Mouse (Mus musculus): ENCODE data around the gene Dvl2. TPM values are rescaled to one million over a fixed set of nuclear protein-coding genes. Genes with fewer than 3 reads are reported as not detected.

Gene Dvl2
- polyA plus RNA-seq, 1 experiment = 0.48 TPM

GRCm38 (mm10) chr11:69980196-69981140 is 19.9 kb upstream of the Dvl2 start:
- peaks cover 61% of the 10 kb centered on the region for H3K36me3 ChIP-seq (ENCODE audit: control insufficient read depth)

GRCm38 (mm10) chr11:69981141-69981762 is 19.1 kb upstream of the Dvl2 start, which contains the start of gene Ctdnep1:
Gene Ctdnep1 (plus strand): TSS chr11:69981156.
- no peak for TF ChIP-seq TAL1 (IDR thresholded peaks at IDR 0.05; ENCODE audit: low read length)
- TF ChIP-seq GATA1 (IDR thresholded peaks at IDR 0.05; ENCODE audit: low read length) = no peak
- Histone ChIP-seq H3K9me3 (ENCODE audit: control insufficient read depth, low read length) (no peaks in the 10 kb centered on the region), H3K36me3 (ENCODE audit: control insufficient read depth) (peaks cover 59% of the 10 kb centered on the region), H3K4me3 (replicated peaks) (peak within 1 kb of the TSS; percentile 94), H3K27me3 (ENCODE audit: control insufficient read depth) (no peaks in the 10 kb centered on the region), H3K4me1 (ENCODE audit: control insufficient read depth) (peaks cover 53% of the 10 kb centered on the region)

More at GRCm38 (mm10) chr11:69980196-69981140, 19.9 kb upstream of the Dvl2 start:
- peak overlapping the region; percentile 94 for H3K4me3 ChIP-seq (replicated peaks)
- no peaks in the 10 kb centered on the region for H3K27me3 ChIP-seq (ENCODE audit: control insufficient read depth)
- TF ChIP-seq GATA1 (IDR thresholded peaks at IDR 0.05; ENCODE audit: low read length) = no peak
- no peak for TF ChIP-seq TAL1 (IDR thresholded peaks at IDR 0.05; ENCODE audit: low read length)
- peaks cover 52% of the 10 kb centered on the region for H3K4me1 ChIP-seq (ENCODE audit: control insufficient read depth)
- no peaks in the 10 kb centered on the region for H3K9me3 ChIP-seq (ENCODE audit: control insufficient read depth, low read length)

DNA sequence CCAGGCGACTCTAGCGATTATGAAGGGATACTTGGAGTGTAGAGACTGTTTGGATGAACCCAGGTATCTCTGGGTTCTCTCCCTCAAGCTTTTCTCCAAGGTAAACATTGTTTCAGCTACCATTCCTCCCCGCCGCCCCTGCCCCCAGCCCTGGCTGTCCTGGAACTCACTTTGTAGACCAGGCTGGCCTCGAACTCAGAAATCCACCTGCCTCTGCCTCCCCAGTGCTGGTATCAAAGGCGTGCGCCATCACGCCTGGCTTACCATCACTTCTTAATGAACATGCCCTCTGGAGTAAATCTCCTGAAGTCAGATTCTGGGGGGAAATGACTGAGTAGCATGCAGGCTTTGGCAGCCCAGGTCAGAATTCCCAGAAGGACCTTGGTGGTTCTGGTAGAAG is 18.2 kb upstream of the Dvl2 start, which contains the start of gene Elp5:
TSS of gene Elp5 (minus strand) at position 293 of the 400 bp plus-strand sequence.
- no peaks in the 10 kb centered on the region for H3K9me3 ChIP-seq (ENCODE audit: control insufficient read depth, low read length)
- no peaks in the 10 kb centered on the region for H3K27me3 ChIP-seq (ENCODE audit: control insufficient read depth)
- H3K4me1 ChIP-seq (ENCODE audit: control insufficient read depth) = peaks cover 54% of the 10 kb centered on the region
- no peak for TF ChIP-seq GATA1 (IDR thresholded peaks at IDR 0.05; ENCODE audit: low read length)
- TF ChIP-seq TAL1 (IDR thresholded peaks at IDR 0.05; ENCODE audit: low read length) = no peak
- H3K36me3 ChIP-seq (ENCODE audit: control insufficient read depth) = peaks cover 60% of the 10 kb centered on the region
- H3K4me3 ChIP-seq (replicated peaks) = peak within 1 kb of the TSS; percentile 94

DNA sequence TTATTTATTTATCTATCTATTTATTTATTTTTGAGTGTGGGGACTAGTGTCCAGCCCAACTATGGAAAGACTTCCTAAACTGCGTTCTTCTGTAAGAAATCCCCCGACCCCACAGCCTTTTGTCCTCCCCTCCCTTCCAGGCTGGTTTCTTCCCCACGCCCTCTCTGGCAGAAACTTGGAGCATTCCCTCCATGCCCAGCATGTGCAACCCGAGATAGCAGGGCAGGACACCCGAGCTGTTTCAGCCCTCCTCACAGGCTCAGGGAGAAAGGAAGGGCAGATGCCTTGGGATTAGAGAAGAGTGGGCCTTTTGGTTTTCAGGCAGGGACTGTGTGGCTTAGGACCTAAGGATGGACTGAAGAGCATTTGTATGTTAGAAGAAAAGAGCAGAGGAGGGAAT is 17.5 kb upstream of the Dvl2 start:
- Histone ChIP-seq H3K27me3 (ENCODE audit: control insufficient read depth) (no peaks in the 10 kb centered on the region), H3K4me1 (ENCODE audit: control insufficient read depth) (peaks cover 54% of the 10 kb centered on the region), H3K4me3 (replicated peaks) (peak overlapping the region; percentile 21), H3K9me3 (ENCODE audit: control insufficient read depth, low read length) (no peaks in the 10 kb centered on the region), H3K36me3 (ENCODE audit: control insufficient read depth) (peaks cover 62% of the 10 kb centered on the region)
- TF ChIP-seq GATA1 (IDR thresholded peaks at IDR 0.05; ENCODE audit: low read length) (no peak), TAL1 (IDR thresholded peaks at IDR 0.05; ENCODE audit: low read length) (no peak)

DNA sequence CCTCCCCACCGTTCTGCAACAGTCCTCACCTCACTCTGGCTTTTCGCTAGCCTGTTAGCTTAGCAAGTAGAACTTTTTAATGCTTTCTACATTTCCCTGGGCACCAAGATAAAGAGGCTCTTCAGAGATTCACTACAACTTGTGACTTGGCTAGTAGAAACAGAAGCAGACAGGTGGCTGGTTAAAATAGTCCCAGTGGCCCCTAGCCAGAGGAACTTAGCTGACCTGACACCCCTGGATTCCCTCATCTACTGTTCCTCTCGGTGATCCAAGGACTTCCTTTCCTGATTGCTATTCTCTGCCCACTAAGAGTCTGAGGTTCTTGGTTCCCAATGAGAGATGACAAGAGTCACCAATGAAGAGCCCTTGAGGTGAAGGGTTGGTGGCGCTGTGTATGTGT is 17.0 kb upstream of the Dvl2 start:
- Histone ChIP-seq H3K27me3 (ENCODE audit: control insufficient read depth) (no peaks in the 10 kb centered on the region), H3K4me3 (replicated peaks) (peak overlapping the region; percentile 21), H3K36me3 (ENCODE audit: control insufficient read depth) (peaks cover 62% of the 10 kb centered on the region), H3K4me1 (ENCODE audit: control insufficient read depth) (peaks cover 54% of the 10 kb centered on the region), H3K9me3 (ENCODE audit: control insufficient read depth, low read length) (no peaks in the 10 kb centered on the region)
- TF ChIP-seq GATA1 (IDR thresholded peaks at IDR 0.05; ENCODE audit: low read length) = no peak
- no peak for TF ChIP-seq TAL1 (IDR thresholded peaks at IDR 0.05; ENCODE audit: low read length)

- H3K4me1 ChIP-seq (ENCODE audit: control insufficient read depth) = peaks cover 45% of the 10 kb centered on the region
- H3K4me3 ChIP-seq (replicated peaks) = no peak overlapping the region
- peaks cover 68% of the 10 kb centered on the region for H3K36me3 ChIP-seq (ENCODE audit: control insufficient read depth)
- no peaks in the 10 kb centered on the region for H3K27me3 ChIP-seq (ENCODE audit: control insufficient read depth)
- H3K9me3 ChIP-seq (ENCODE audit: control insufficient read depth, low read length) = no peaks in the 10 kb centered on the region
- TF ChIP-seq TAL1 (IDR thresholded peaks at IDR 0.05; ENCODE audit: low read length) = no peak
- no peak for TF ChIP-seq GATA1 (IDR thresholded peaks at IDR 0.05; ENCODE audit: low read length)
Observed at GRCm38 (mm10) chr11:69984431-69984830, 16.0 kb upstream of the Dvl2 start.

DNA sequence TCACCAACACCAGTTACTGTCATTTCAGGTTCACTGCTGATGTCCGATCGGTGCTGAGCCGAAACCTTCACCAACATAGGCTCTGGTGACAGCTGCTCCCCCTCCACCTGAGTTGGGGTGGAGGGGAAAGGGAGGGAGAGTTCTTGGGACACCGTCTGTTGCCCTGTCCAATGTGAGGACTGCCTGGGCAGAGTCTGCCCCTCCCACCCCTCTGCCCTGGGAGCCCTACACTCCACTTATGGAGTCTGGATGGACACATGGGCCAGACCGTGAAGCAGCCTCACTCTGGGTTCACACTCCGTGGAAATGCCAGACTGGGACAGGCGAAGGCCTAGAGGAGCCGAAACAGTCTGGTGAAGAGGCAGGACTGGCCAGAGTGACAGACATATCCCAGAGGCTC is 10.4 kb upstream of the Dvl2 start:
- H3K36me3 ChIP-seq (ENCODE audit: control insufficient read depth) = peaks cover 77% of the 10 kb centered on the region
- no peaks in the 10 kb centered on the region for H3K9me3 ChIP-seq (ENCODE audit: control insufficient read depth, low read length)
- no peak overlapping the region for H3K4me3 ChIP-seq (replicated peaks)
- TF ChIP-seq TAL1 (IDR thresholded peaks at IDR 0.05; ENCODE audit: low read length) (no peak), GATA1 (IDR thresholded peaks at IDR 0.05; ENCODE audit: low read length) (no peak)
- H3K4me1 ChIP-seq (ENCODE audit: control insufficient read depth) = peaks cover 40% of the 10 kb centered on the region
- H3K27me3 ChIP-seq (ENCODE audit: control insufficient read depth) = no peaks in the 10 kb centered on the region

- peaks cover 71% of the 10 kb centered on the region for H3K36me3 ChIP-seq (ENCODE audit: control insufficient read depth)
Observed at GRCm38 (mm10) chr11:69990850-69991691, 9.3 kb upstream of the Dvl2 start, which contains the start of gene Gabarap. Gene Gabarap (plus strand): TSS chr11:69991143.

More at GRCm38 (mm10) chr11:69990850-69991691, 9.3 kb upstream of the Dvl2 start, which contains the start of gene Gabarap:
- Histone ChIP-seq H3K4me3 (replicated peaks) (peak within 1 kb of the TSS; percentile 86), H3K9me3 (ENCODE audit: control insufficient read depth, low read length) (no peaks in the 10 kb centered on the region), H3K27me3 (ENCODE audit: control insufficient read depth) (no peaks in the 10 kb centered on the region), H3K4me1 (ENCODE audit: control insufficient read depth) (peaks cover 43% of the 10 kb centered on the region)
- TF ChIP-seq GATA1 (IDR thresholded peaks at IDR 0.05; ENCODE audit: low read length) (peak; percentile 77), TAL1 (IDR thresholded peaks at IDR 0.05; ENCODE audit: low read length) (no peak)
